Mouse (Mus musculus): Measurements from ENCODE around the gene G430095P16Rik. TPM values are rescaled to one million over a fixed set of nuclear protein-coding genes. Genes with fewer than 3 reads are reported as not detected.

Gene G430095P16Rik
- polyA plus RNA-seq, 1 experiment, result 19.7 TPM

DNA sequence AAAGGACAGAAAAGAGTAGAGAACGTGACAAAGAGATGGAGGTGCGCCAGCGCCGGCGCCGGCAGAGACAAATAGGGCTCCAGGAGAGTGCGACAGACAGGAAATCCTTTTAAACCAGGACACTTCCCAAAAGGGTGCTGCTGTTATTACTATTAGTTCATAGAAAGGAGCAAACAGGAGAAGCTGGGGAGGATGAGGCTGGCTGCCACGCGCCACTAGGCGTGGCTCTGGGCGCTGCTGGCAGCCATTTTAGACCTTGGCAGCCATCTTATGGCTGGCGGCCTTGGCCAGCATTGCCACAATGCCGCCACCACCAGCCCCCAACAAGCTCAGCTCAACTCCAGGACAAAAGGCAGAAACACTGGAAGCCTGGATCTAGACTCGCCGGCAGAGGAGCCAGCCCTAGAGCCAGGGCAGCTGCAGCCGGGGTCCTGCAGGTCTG lies 7.1 kb downstream of the G430095P16Rik start:
- H3K27me3 ChIP-seq (replicated peaks), result peaks cover 23% of the 10 kb centered on the region
- H3K9me3 ChIP-seq, result no peaks in the 10 kb centered on the region
- H3K4me1 ChIP-seq, result peaks cover 100% of the 10 kb centered on the region
- no peak for TF ChIP-seq FLI1 (IDR thresholded peaks at IDR 0.05; ENCODE audit: low read length)
- TF ChIP-seq GATA1 (IDR thresholded peaks at IDR 0.05; ENCODE audit: borderline replicate concordance, low read length), result no peak
- peaks cover 41% of the 10 kb centered on the region for H3K36me3 ChIP-seq (replicated peaks; ENCODE audit: low read length)
- H3K4me3 ChIP-seq (replicated peaks), result no peak overlapping the region

DNA sequence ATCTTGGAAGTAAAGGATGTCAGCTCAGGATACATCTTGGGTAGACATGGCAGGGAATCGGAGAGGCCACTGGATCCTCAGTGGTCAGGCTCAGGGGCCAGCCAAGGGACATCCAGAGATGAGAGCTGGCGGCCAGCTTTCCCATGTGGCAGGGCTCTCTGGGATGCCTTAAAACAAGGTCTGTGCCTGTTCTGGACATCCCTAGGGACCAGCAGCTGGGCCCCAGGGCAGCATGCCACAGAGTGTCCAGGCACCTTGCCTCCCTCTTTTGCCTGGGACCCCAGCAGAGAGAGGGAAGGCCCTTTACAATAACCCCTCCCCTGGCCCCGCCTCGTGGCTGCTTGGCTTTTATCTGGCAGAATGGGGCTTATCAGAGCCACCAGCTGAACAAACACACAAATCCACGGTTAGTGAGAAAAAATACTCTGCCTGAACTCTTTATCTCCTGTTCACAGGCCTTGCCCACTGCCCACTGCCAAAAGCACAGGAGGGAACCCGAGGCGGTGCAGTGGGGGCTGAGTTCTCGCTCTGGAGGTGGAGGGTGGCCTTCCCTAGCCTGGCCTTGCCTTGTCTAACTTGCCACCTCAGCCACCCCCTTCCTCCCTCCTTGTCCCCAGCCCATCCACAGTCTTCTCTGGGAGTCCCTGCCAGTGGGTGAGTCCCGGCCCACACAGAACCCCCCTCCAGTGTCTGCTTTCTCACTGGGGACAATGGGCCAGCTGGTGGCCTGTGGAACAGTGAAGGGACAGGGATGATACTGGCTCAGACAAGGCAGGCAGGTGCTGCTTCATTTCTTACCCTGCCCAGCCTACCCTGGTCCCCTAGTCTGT lies 7.9 kb downstream of the G430095P16Rik start:
- peak; percentile 63; the same call in 2 of the 3 replicates for TF ChIP-seq GATA1 (IDR thresholded peaks at IDR 0.05; ENCODE audit: borderline replicate concordance, low read length)
- no peak for TF ChIP-seq FLI1 (IDR thresholded peaks at IDR 0.05; ENCODE audit: low read length)
- H3K4me1 ChIP-seq, result peaks cover 98% of the 10 kb centered on the region

DNA sequence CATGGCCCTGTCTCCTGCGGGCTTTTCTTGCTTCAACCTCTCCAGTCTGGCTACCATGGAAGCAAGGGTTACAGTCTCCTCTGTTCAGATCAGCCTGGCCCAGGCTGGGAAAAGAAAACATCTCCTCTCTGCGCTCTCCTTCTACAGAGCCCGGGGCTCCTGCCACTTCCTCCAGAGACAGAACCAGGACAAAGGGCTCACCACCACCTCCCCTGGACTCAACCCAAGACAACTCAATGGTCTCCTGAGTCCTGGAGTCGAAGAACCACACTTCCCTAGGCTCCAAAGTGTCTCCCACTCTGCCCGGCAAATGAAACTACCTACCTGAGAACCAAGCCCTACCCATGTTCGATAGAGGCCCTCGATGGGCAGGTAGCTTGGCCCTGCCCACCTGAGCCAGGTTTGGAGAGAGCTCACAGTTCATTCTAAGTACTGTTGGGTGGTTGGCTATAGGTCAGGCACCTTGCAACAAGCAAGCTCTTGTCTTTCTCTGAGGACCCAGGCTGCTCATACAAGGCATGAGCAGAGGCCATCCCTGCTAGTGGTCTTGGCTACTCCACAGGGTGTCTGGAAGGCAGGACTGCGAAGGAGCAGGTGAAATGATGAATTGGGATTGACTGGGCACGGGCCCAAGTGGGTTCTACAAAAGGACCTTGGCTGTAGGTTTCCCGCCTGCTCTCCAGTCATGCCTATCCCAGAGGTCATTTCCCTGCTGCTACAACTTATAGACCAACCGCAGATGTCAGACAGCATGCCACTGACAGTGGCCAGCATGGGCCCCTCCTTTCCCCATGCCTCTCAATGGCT lies 8.8 kb downstream of the G430095P16Rik start:
- Histone ChIP-seq H3K4me3 (replicated peaks) (peak overlapping the region; percentile 86), H3K27me3 (replicated peaks) (peaks cover 34% of the 10 kb centered on the region), H3K4me1 (peaks cover 98% of the 10 kb centered on the region), H3K36me3 (replicated peaks; ENCODE audit: low read length) (peaks cover 28% of the 10 kb centered on the region), H3K9me3 (no peaks in the 10 kb centered on the region)
- TF ChIP-seq GATA1 (IDR thresholded peaks at IDR 0.05; ENCODE audit: borderline replicate concordance, low read length), result no peak
- TF ChIP-seq FLI1 (IDR thresholded peaks at IDR 0.05; ENCODE audit: low read length), result no peak

More for the DNA sequence above, 7.9 kb downstream of the G430095P16Rik start:
- Histone ChIP-seq H3K9me3 (no peaks in the 10 kb centered on the region), H3K4me3 (replicated peaks) (peak overlapping the region; percentile 86), H3K27me3 (replicated peaks) (peaks cover 27% of the 10 kb centered on the region), H3K36me3 (replicated peaks; ENCODE audit: low read length) (peaks cover 34% of the 10 kb centered on the region)

DNA sequence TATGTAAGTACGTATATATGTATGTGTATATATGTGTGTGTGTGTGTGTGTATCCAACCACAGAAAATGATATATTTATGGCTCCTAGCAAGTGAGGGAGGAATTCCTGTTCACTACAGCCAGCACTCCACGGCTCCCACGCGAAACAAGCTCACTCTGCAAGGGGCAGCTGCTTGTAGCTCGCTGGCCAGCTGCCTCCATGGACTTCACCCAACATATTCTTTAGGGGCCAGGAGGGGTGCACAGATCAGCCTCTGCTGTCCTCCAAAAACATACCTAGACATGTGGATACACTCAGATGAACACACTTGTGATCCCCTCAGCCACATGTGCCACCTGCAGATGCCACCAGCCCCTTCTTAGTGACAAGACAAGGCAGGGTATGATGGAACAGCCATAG lies 9.7 kb downstream of the G430095P16Rik start:
- no peak for TF ChIP-seq GATA1 (IDR thresholded peaks at IDR 0.05; ENCODE audit: borderline replicate concordance, low read length)
- TF ChIP-seq FLI1 (IDR thresholded peaks at IDR 0.05; ENCODE audit: low read length), result no peak
- peaks cover 98% of the 10 kb centered on the region for H3K4me1 ChIP-seq
- H3K36me3 ChIP-seq (replicated peaks; ENCODE audit: low read length), result peaks cover 20% of the 10 kb centered on the region
- H3K27me3 ChIP-seq (replicated peaks), result peaks cover 34% of the 10 kb centered on the region
- H3K9me3 ChIP-seq, result no peaks in the 10 kb centered on the region
- H3K4me3 ChIP-seq (replicated peaks), result peak overlapping the region; percentile 56

DNA sequence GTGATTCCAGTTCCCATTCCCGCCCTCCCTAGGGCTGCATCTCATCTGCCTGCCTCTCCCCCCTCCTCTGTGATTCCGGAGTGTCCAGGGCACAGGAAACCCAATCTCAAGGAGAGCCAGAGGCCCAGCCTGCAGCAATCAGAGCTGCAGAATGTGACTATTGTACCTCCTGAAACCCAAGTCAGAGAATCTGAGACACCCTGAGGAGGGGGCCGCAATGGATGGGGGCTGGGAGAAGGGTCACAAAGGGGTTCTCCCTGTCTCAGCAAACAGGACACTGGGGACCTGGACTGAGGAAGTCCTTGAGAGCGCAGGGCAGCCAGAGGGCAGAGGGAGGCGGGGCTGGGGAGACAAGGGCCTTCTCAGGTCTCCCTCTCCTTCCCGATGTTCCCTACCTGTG lies 10.2 kb downstream of the G430095P16Rik start:
- peaks cover 98% of the 10 kb centered on the region for H3K4me1 ChIP-seq
- no peak for TF ChIP-seq FLI1 (IDR thresholded peaks at IDR 0.05; ENCODE audit: low read length)
- TF ChIP-seq GATA1 (IDR thresholded peaks at IDR 0.05; ENCODE audit: borderline replicate concordance, low read length), result no peak
- H3K4me3 ChIP-seq (replicated peaks), result peak overlapping the region; percentile 56
- peaks cover 17% of the 10 kb centered on the region for H3K36me3 ChIP-seq (replicated peaks; ENCODE audit: low read length)
- no peaks in the 10 kb centered on the region for H3K9me3 ChIP-seq
- peaks cover 34% of the 10 kb centered on the region for H3K27me3 ChIP-seq (replicated peaks)

DNA sequence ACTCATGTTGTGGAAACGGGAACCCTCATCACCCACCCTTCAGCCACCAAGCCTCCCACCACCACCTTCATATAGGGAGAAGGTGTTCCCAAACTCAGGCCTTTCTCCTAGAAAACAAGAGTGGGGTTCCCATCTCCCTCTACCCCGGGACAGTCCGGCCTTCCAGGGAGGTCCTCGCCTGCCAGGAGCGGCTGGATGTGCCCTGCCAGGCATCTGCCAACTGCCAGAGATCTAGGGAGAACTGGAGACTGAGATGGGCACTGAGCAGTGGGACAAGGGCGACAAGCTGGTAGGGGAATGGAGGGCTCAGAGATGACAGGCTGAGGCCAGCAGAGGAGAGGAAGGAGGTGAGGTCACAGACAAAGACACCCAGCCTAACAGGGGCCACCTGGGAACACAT lies 11.2 kb downstream of the G430095P16Rik start:
- peaks cover 42% of the 10 kb centered on the region for H3K27me3 ChIP-seq (replicated peaks)
- H3K4me3 ChIP-seq (replicated peaks), result no peak overlapping the region
- H3K4me1 ChIP-seq, result peaks cover 98% of the 10 kb centered on the region
- TF ChIP-seq FLI1 (IDR thresholded peaks at IDR 0.05; ENCODE audit: low read length), result no peak
- TF ChIP-seq GATA1 (IDR thresholded peaks at IDR 0.05; ENCODE audit: borderline replicate concordance, low read length), result no peak
- no peaks in the 10 kb centered on the region for H3K9me3 ChIP-seq
- peaks cover 14% of the 10 kb centered on the region for H3K36me3 ChIP-seq (replicated peaks; ENCODE audit: low read length)

DNA sequence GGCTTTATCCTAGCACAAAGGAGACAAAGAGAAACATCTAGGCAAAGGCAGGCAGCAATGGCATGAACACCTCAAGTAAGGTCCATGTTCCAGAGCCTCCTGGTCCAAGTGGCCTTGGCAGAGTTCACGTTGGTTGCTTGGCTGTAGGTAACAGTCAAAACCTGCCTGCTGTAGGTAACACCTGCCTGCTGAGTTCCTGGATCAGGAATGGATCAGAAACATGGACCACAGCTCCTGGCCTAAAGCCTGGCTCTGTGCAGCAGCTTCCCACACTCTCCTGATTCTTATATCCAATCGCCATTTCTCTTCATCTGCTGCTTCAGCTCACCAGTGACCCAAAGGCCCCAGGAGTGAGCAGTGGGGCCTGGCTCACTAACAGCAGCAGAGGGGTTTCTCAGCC lies 11.9 kb downstream of the G430095P16Rik start:
- Histone ChIP-seq H3K27me3 (replicated peaks) (peaks cover 48% of the 10 kb centered on the region), H3K4me1 (peaks cover 96% of the 10 kb centered on the region), H3K36me3 (replicated peaks; ENCODE audit: low read length) (peaks cover 10% of the 10 kb centered on the region), H3K9me3 (no peaks in the 10 kb centered on the region), H3K4me3 (replicated peaks) (no peak overlapping the region)
- TF ChIP-seq FLI1 (IDR thresholded peaks at IDR 0.05; ENCODE audit: low read length) (no peak), GATA1 (IDR thresholded peaks at IDR 0.05; ENCODE audit: borderline replicate concordance, low read length) (no peak)

DNA sequence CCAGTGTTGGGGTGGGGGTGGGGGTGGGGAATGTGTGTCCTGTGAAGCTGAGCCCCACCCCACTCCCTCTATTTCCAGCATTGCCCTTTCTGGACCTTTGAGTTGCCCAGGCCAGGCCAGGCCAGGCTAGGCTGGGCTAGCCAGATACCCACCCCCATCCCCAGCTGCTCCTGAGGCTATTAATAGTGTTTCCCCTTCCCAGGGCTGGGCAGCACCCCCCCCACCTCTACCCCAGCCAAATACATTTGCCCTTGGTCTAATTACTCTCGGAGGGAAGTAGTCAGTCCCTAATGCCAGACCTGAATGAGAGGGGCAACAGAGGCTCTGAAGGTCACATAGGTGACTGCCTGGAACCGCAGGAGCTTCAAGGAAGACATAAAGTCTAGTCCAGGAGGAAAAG lies 12.8 kb downstream of the G430095P16Rik start:
- Histone ChIP-seq H3K9me3 (no peaks in the 10 kb centered on the region), H3K27me3 (replicated peaks) (peaks cover 52% of the 10 kb centered on the region), H3K36me3 (replicated peaks; ENCODE audit: low read length) (peaks cover 10% of the 10 kb centered on the region), H3K4me1 (peaks cover 91% of the 10 kb centered on the region), H3K4me3 (replicated peaks) (no peak overlapping the region)
- TF ChIP-seq FLI1 (IDR thresholded peaks at IDR 0.05; ENCODE audit: low read length) (no peak), GATA1 (IDR thresholded peaks at IDR 0.05; ENCODE audit: borderline replicate concordance, low read length) (no peak)

DNA sequence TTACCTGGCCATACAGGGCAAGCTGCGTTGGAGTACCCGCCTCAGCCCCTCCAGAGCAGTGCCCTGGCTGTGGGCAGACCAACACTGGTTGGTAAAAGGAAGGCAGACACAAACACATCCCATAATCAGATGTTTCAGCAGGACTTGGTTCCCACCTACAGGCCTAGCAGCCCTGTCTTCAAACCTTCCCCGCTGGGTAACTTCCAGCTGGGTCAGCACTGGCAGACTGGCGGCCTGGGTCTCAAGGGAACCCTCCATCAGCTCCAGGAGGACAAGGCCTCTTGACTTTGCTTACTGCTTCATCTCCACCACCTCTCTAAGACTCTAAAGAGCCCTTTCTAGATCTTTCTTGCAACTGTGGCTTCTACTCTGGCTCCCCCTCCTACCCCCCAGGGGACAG lies 13.7 kb downstream of the G430095P16Rik start:
- Histone ChIP-seq H3K4me3 (replicated peaks) (no peak overlapping the region), H3K4me1 (peaks cover 91% of the 10 kb centered on the region), H3K9me3 (no peaks in the 10 kb centered on the region), H3K36me3 (replicated peaks; ENCODE audit: low read length) (peaks cover 10% of the 10 kb centered on the region), H3K27me3 (replicated peaks) (peaks cover 58% of the 10 kb centered on the region)
- no peak for TF ChIP-seq GATA1 (IDR thresholded peaks at IDR 0.05; ENCODE audit: borderline replicate concordance, low read length)
- no peak for TF ChIP-seq FLI1 (IDR thresholded peaks at IDR 0.05; ENCODE audit: low read length)
